Mouse (Mus musculus) bone marrow macrophage, adult 2 months (primary cell): Measurements from ENCODE around the gene Tns3.

Source experiments
- CTCF ChIP-seq: IDR thresholded peaks from 2 replicates; pipeline ENCODE4 v1.5.1; 2012; ENCODE audit warnings: low read depth, mild to moderate bottlenecking, low read length, moderate library complexity
- POLR2A ChIP-seq: IDR thresholded peaks from 2 replicates; pipeline ENCODE4 v1.6.1; 2012; ENCODE audit warnings: mild to moderate bottlenecking, low read depth, low read length, borderline replicate concordance

- TF ChIP-seq POLR2A = no peak
- TF ChIP-seq CTCF = no peak
Measured at GRCm38 (mm10) chr11:8663444-8664392, 617 bp downstream of the Tns3 start.
